Mouse (Mus musculus) ovary, postnatal 14 days (tissue): ENCODE measurements around the gene Wscd2.

Experiments
- DNase-seq: peaks from one replicate; pipeline ENCODE4 v3.0.0; 2022; ENCODE audit warnings: low spot score

Gene Wscd2

DNA sequence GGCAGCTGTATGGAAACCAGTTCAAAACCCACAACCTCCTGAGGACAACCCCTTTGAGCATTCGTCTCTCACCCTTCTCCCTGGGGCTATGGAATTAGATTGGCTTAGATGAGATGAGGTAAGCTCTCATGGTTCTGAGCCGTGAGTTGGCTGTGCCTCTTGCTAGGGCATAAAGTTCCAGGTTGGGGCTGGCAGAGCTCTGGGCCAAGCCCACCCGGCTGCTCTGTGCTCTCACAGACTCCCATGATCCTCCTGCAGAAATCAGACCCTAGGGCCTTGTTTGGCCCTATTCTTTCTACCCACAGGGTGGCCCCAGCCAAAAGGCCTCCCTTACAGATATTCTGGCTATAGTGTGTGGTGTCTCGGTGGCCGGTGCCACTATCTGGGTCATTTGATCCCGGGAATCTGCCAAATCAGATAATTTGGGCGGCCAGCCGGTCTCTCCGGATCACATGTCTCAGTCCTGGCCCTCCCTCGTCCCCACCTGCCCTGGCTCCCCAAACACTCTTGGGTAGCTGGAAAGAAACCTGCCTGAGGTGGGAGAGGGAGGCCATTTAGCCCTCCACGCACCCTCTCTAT, 4.5 kb upstream of the Wscd2 start:
- no peak for DNase-seq

DNA sequence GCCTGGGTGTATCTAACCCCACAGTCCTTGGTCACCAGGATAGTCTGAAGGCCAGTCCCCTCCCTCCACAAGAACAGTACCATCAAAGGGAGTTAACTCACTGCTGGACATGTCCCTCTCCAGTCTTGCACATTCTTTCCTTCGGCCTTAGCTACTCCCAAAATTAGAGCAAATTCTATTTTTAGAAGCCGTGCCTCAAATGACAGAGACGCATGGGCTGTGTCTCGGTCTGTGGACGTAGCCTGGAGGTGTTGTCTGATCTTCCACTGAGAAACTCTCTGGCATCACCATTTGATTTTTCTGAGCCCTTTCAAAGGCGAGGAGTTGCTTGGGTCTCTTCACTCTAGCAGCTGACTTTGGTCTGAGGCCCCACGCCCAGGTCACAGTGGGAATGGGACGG, 2.3 kb upstream of the Wscd2 start:
- no peak for DNase-seq

DNA sequence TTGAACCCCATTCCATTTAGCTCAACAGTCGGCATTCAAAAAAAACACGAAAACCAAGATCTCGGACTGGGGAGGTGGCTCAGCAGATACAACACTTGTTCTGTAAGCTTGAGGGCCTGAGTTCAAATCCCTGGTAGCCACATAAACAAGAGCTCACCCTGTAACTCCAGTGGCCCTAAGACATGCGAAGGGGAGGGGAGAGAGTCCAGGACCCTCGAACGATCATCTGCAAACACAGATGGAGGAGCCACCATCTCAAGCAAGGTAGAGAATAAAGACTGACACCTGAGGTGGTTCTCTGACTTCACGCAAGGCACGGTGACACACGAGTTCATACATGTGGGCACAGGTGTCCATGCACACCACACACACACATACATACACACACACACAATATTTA, 516 bp upstream of the Wscd2 start:
- no peak for DNase-seq

DNA sequence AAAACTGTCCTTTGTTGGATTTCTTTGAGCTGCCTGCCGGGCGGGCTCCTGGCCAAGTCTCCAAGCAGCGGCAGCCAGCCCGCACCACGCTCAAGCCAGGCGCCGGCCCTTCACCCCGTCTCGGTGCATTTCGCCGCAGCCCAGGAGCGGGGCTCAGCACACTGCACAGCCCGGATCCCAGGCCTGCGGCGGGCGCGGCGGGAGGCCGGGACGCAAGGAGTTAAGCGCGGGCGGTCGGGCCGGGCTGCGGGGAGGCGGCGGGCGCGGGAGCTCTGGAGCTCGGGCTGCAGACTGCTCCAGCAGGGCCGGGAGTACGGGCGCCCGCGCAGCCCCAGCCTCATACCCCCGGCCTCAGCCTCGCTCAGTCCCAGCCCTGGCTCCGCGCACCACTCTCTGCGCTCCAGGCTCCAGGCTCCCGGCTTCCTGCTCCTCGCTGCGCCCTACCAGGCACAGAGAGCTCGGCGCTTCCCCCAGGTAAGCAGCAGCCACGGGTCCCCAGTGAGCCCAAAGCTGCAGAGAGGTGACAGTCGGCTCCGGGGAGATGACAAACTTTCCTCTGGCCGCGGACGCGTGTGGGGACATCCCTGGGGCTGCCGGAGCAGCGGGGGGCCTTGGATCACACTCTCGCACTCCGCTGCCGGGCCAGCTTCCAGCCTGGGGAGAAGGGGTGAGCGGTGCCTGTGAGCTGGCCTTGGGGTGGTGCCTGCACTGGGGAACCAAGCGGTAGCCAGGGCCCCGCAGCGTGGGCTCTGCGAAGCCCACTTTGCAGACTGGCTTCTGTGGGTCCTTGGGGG, 531 bp downstream of the Wscd2 start:
- DNase-seq, result peak; percentile 27

DNA sequence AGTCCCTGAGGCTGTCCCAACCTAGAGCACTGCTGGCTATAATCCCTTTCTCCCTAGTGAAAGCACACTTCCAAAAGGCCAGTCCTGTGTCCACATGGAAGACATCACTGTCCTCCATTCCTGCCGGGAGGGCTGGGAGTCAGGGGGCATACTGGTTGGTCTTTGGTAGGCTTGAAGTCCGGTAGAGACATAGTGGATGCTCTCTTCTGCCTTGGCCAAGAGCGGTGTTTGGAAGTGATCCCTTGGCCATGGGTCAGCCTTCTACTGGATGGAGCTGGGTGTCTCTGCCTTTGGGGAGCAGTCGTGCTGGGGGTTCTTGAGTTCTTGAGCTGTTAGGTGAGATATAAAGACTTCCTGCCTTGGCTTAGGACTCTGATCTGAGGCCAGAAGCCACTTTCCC, 1.4 kb downstream of the Wscd2 start:
- no peak for DNase-seq

DNA sequence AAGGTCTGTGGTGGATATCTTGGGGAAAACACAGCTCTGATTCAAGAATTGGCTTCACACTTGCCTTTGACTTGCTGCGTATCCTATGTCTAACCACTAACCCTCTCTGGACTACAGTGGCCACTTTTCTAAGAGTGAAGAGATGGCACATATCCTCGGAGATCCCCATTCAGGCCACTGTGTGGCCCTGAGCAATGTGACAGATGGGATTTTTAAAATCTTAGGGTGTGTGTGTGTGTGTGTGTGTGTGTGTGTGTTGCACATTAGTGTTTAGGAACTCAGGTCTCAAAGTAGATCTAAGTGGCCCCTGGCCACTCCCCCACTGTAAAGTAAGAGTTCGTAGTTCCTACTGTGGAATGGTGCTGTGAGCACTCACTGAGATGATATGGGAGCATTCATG, 1.9 kb downstream of the Wscd2 start:
- no peak for DNase-seq

DNA sequence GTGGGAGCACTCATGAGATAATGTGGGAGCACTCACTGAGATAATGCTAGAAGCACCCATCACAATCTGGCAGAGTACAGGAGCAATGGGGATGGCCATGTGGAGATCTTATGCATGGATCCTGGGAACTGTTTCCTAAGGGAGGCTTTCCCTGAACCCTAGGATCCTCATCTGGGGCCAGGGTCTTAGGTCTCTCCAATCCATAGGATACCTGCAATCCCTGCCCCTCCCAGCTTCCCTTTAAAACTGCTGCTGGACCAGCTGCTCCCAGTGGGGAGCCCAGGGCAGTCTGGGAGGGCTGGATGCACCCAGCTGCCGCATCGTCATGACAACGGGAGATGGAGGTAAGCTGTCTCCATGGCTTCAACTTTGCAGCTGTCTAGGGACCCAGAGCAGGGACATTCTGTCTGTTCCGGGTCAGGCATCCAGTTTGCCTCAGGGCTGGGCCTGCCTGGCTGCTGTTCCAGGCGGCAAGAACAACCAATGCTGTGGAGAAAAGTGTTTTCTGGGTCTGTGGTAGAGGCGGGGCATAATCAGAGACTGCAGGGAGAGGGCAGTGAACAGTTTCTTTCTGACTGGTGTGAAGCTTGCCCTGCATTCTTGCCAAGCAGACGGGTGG, 2.4 kb downstream of the Wscd2 start:
- DNase-seq, result no peak

DNA sequence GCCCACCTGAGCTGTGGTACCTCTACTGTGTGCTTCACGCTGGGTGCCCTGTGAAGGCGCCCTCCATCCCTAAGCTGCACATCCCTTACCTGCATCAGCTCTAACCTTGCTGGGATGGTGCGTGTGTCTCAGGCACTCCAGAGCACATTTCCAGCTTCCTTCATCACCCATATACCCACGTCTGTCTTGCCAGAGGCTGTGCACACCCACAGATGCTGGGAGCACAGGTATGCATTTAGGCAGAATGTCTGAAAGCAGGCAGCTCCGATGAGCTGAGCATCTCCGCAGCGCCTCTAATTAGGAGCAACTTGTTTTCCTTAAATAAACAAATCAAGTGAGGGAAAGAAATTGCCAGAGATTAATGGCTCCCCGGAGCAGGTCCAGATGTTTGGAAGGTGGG, 3.9 kb downstream of the Wscd2 start:
- DNase-seq, result no peak

DNA sequence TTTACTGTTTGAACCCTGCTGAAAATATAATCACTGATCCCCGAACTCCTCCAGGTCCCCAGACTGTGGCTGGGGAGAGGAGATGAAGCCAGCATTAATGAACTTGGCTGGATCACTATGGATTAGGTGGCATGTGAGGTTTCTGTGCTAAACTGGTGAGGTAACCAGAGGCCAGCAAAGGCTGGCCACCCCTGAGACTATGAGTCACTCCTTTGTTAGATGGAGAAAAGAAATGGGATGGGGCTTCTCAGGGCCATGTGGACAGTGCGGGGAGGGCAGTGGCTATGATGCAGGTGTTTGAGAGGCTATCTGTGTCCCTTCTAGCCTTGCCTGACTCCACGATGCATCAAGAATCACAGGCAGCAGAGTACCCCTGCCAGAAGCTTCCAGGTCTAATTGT, 6.8 kb downstream of the Wscd2 start:
- DNase-seq, result no peak

DNA sequence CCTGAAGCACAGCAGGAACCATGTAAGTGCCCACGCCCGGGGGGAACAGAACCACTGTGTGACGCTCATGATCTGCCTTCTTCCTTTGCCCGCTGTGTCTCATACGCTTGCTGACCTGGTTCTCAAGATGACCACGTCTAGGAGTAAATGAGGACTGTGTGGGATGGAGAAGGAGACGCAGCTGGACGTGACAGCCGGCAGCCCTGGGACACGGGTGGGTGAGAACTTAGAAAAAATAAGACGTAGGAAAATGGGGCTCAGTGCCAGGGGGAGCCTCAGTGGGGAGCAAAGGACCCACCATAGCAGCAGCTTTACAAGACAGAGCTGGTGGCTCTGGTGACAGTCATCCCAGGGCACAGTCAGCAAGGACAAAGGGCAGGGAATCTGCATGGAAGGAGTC, 9.3 kb downstream of the Wscd2 start:
- no peak for DNase-seq

DNA sequence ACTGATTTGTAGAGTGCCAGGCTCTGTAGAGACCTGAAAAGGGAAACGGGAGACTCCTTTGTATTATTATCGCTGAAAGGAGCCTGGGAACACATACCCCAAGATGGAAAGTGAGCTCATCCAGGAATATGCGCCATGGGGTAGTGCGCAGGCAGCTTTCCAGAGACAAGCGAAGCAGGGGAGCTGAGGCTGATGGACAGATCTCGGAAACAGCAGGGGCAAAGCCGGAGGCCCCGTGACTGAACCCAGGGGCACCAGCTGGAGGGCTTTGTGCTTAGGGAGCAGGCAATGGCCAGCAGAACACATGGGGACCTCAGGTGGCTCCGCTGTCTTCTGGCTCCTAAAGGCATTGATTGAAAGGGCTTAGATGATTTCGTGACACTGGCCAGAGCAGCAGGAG, 13.1 kb downstream of the Wscd2 start:
- DNase-seq, result no peak

DNA sequence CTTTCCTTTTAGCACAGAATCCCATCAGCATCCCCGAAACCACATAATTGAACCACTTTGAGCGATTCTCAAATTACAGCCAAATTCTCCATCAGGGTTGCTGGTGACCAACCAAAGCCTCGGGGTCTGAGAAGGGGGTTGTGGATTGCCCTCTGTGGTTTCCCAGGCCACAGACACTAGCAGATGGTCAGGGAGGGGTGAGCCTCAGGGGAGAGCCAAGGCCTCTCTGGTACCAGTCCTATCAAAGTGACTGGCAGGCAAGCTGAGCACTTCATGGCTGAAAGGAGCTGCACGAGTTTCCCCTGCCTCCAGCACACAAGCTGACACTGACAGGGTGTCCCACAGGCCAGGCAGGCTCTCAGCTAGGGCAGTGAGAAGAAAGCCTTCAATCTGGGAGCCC, 14.5 kb downstream of the Wscd2 start:
- no peak for DNase-seq

DNA sequence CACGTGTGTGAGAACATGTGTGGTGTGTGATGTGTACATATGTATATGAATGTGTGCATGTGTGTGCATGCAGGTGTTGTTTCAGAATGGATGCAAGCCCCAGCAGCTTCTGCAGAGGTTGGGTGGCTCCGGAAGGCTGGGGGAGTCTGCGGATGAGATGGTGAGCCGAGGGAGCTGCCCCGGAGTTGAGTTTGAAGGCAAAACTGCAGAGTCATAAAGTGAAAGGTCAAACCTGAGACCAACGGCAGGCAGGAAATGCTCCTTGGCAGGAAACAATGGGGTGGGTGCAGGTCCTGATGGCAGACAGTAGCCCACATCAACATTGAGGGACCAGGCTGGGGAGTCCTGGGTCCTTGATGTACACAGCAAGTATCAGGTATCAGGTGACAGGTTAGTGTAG, 15.9 kb downstream of the Wscd2 start:
- no peak for DNase-seq

DNA sequence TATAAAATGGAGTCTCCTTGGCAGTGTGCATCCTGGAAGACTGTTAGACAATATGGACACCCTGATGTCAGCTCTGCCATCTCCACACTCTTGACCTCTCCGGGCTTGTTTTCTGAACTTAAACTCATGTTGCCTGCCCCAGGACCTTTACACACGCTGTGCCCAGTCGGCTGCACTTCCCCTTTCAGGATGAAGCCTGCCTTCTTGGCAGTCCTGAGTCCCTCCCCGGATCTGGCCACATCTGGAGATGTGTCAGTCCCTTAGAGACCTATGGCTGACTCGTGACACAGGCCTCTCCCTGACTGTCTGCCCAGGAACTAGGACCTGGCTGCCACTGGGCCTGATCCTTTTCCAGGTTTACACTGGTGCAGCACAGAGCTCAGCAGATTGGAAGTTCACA, 16.6 kb downstream of the Wscd2 start:
- no peak for DNase-seq

DNA sequence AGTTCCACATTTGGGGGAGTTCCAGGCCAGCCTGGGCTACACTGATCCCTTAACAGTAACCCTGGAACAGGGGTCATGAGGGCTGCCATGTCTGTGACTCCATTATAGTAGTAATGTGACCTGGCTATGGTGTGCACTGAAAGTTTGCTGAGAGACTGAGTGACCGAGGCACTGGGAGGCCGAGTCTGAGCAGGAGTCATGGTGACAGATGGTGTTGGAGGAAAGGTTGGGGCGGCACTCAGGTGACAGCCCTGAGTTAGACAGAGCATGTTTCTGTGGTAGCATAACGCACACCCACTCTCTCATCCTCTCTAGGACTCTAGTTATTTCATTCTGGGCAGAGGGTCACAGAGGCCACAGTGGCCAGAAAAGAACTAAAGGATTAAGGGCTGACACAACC, 19.0 kb downstream of the Wscd2 start:
- no peak for DNase-seq

DNA sequence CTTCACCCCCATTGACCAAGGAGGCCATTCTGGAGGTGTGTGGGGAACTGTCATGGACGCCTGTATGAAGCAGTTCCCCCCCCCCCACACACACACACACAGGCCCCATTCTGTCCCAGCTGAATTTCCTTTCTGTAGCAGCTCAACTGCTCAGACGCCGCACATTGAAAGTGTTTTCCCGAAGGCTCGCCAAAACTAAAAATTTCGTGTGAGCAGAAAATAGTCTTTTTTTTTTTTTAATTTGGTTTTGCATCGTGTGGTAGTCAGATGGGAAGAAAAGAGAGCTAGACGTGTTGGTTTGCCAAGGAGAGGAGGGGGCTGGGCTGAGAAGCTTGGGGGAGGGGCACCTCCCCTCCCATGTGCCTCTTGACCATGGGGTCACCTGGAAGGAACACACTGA, 23.5 kb downstream of the Wscd2 start:
- no peak for DNase-seq

DNA sequence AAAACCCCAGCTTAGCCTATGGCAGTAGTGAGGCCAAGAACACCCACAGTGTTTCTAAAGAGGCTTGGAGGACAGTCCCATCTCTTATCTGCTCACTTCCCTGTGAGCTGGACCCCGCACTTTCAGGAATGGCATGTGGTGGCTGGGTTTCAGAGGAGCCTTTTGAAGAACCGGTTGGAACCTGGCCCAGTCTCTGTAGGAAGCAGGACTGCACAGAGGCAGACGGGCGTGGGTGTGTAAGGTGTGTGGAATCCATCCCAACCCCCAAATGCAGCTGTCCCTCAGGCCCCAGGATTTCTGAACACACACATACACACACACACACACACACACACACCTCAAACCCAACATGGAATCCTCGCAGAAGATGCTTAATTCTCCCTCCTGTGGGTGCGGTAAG, 23.9 kb downstream of the Wscd2 start:
- DNase-seq, result no peak

DNA sequence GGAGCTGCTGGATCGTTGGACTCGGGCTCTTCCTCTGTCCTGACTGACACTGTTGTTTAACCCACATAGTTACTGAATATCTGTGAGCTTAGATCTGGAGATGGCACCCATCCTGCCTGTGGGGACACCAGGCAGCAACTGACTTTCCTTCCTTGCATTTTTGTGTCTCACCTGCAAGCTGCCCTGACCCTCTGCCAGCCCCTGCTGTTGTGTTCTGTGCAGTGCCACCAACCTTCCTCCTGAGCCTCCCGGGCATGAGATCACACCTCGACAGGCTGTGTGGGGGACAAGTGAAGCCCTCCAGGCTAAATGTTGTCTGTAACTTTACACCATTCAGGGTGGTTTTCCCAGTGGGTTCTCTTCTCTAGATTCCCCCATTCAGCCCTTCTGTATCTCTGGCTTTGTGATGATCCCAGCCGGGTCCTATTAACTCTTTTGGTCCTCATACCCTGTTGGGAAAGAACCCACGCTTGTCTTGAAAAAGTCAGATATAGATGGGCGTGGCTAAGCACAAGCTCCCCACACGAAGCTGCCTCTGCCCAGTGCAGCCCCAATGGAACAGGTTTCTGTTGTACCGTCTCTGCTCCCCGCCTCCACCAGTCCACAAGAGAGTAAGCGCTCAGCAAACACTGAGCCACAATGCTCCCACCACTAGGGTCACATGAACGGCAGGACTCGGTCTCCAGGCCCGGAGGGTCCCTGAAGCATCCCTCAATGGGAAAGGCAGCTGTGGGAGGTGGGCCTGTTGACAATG, 26.2 kb downstream of the Wscd2 start:
- no peak for DNase-seq

DNA sequence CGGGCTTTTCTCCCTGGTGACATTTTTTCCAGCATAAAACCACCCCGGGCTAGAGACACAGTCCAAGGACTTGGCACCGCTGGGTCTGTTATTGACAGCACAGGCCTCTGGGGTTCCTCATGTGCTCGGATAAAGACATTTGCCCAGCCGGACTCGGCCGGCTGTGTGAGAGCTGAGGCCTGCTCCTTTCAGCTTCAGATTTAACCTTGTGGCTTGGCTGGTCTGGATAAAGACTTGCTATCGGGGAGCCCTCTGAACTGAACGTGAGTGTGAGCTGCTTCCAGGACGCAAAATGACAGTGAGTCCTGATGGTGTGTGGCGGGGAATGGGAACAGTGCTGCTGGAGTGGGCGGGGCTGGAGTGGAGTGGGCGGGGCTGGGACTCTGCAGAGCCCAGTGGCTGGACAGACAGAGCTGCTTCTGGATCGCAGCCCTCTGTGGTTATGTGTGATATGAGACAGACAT, 26.8 kb downstream of the Wscd2 start:
- no peak for DNase-seq

DNA sequence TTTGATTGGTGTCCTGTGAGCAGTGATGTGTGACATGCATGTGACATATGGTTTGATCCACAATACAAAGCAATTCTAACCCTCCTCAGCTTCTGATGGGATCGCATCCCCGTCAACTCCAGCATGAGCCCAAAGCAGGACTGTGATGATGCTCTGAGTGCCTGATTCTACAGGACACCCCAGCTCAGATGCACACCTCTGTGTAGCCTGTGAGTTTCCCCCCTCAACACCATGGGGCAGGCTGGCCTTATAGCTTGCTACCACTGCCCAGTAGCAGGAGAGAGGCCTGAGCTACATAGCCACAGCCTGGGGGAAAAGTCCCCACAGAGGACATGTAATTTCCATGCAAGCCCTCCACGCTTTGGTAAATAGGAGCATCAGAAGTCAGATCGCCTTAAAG, 27.3 kb downstream of the Wscd2 start:
- no peak for DNase-seq

DNA sequence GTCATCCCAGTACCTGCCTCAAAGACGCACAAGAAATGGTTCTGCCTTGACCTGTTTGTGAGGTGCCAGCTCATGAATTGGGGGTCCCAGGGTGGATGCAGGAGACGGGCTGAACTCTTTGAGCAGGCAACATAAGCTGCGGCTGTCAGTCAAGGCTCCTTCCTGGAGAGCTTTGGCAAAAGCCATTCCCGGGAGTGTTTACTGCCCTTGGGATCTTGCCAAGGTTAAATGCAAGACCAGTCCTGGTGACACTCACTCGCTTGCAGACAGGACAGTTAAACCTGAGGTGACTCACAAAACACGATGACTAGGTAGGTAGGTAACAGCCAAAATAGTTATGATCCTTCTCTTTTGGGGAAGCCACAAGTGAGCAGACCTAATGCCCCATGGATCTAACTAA, 30.9 kb downstream of the Wscd2 start:
- no peak for DNase-seq

DNA sequence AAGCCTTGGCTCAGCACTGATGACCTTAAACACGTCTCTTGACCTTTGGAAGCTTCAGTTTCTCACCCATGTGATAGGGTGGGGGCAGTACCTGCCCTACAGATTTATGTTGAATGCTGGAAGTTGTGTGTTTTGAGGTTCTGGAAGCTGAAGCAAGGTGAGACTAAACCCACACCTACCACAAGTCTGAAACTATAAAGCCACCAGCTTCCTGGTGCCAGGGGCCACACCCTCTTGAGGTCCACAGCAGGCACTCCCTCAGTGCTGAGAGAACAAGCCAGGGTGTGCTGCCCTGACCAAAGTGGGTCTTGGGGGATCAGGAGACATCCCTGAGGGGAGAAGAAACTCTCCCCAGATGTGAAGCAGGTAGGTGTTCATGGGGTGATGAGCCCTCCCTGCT, 48.7 kb downstream of the Wscd2 start:
- DNase-seq, result no peak

DNA sequence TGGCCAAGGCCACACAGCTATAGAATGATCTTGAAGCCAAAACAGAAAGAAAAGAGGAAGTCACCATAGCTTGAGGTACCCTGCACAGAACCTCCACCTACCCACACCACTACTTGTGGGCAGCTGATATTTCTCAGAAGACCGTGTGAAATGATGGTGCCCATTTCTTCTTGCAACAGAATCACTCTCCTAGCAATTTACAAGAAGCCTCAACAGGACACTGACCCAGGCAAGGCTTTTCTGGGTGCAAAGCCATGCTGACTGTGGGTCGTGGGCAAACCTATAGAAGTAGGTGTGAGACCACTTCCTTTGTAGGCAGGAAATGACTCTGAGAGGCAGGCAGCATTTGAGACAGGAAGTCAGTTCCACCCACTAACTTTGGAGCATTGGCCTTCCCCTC, 49.3 kb downstream of the Wscd2 start:
- DNase-seq, result no peak
